Mouse (Mus musculus): ENCODE measurements around the gene Ppp1r27. TPM values are rescaled to one million over a fixed set of nuclear protein-coding genes. Genes with fewer than 3 reads are reported as not detected.

Ppp1r27 gene
- polyA plus RNA-seq, 1 experiment from 2014 or later: 8.5 TPM

GRCm38 (mm10) chr11:120582268-120582981 lies 31.5 kb upstream of the Ppp1r27 start:
- no peak for ATAC-seq (replicated peaks; ENCODE audit: extremely low read depth, insufficient read depth, low FRiP score)
- peak overlapping the region; percentile 94 for H3K4me2 ChIP-seq (ENCODE audit: low read depth, low read length)
- H3K9ac ChIP-seq (ENCODE audit: low read length): peak overlapping the region; percentile 95
- peaks cover 46% of the 10 kb centered on the region for H3K36me3 ChIP-seq (ENCODE audit: control insufficient read depth, insufficient read depth)
- peaks cover 3% of the 10 kb centered on the region; the same call in 1 of the 2 replicates for H3K9me3 ChIP-seq (replicated peaks; ENCODE audit: control insufficient read depth, low read length)
- no peaks in the 10 kb centered on the region for H3K27me3 ChIP-seq (ENCODE audit: control insufficient read depth, insufficient read depth, low read length)
- H3K27ac ChIP-seq (ENCODE audit: low read length): peak overlapping the region; percentile 92
- peaks cover 20% of the 10 kb centered on the region for H3K4me1 ChIP-seq (ENCODE audit: control insufficient read depth, insufficient read depth, low read length)
- 78% methylated on average over 8 of the region's 8 CpGs for WGBS
- peak overlapping the region; percentile 92 for H3K4me3 ChIP-seq (ENCODE audit: low read length)

- H3K9me3 ChIP-seq (replicated peaks; ENCODE audit: control insufficient read depth, low read length): peaks cover 3% of the 10 kb centered on the region; the same call in 1 of the 2 replicates
- peak within 1 kb of the TSS; percentile 92 for H3K27ac ChIP-seq (ENCODE audit: low read length)
- H3K9ac ChIP-seq (ENCODE audit: low read length): peak within 1 kb of the TSS; percentile 95
- no peaks in the 10 kb centered on the region for H3K27me3 ChIP-seq (ENCODE audit: control insufficient read depth, insufficient read depth, low read length)
- 4% methylated on average over 74 of the region's 75 CpGs for WGBS
- peak; percentile 78 for ATAC-seq (replicated peaks; ENCODE audit: extremely low read depth, insufficient read depth, low FRiP score)
- peaks cover 20% of the 10 kb centered on the region for H3K4me1 ChIP-seq (ENCODE audit: control insufficient read depth, insufficient read depth, low read length)
- H3K36me3 ChIP-seq (ENCODE audit: control insufficient read depth, insufficient read depth): peaks cover 42% of the 10 kb centered on the region
- H3K4me2 ChIP-seq (ENCODE audit: low read depth, low read length): peak within 1 kb of the TSS; percentile 95
- peak within 1 kb of the TSS; percentile 92 for H3K4me3 ChIP-seq (ENCODE audit: low read length)
These were observed 30.7 kb upstream of the Ppp1r27 start, which contains the start of gene Arhgdia for GRCm38 (mm10) chr11:120581490-120582267. Arhgdia (minus strand) TSS chr11:120581624.

GRCm38 (mm10) chr11:120580871-120581331 lies 30.0 kb upstream of the Ppp1r27 start:
- no peaks in the 10 kb centered on the region for H3K27me3 ChIP-seq (ENCODE audit: control insufficient read depth, insufficient read depth, low read length)
- peaks cover 20% of the 10 kb centered on the region for H3K4me1 ChIP-seq (ENCODE audit: control insufficient read depth, insufficient read depth, low read length)
- 1% methylated on average over 43 of the region's 44 CpGs for WGBS
- H3K9me3 ChIP-seq (replicated peaks; ENCODE audit: control insufficient read depth, low read length): peaks cover 3% of the 10 kb centered on the region; the same call in 1 of the 2 replicates
- H3K4me2 ChIP-seq (ENCODE audit: low read depth, low read length): peak overlapping the region; percentile 95
- peak overlapping the region; percentile 95 for H3K9ac ChIP-seq (ENCODE audit: low read length)
- H3K4me3 ChIP-seq (ENCODE audit: low read length): peak overlapping the region; percentile 92
- peaks cover 36% of the 10 kb centered on the region for H3K36me3 ChIP-seq (ENCODE audit: control insufficient read depth, insufficient read depth)
- H3K27ac ChIP-seq (ENCODE audit: low read length): peak overlapping the region; percentile 92
- peak; percentile 42 for ATAC-seq (replicated peaks; ENCODE audit: extremely low read depth, insufficient read depth, low FRiP score)

DNA sequence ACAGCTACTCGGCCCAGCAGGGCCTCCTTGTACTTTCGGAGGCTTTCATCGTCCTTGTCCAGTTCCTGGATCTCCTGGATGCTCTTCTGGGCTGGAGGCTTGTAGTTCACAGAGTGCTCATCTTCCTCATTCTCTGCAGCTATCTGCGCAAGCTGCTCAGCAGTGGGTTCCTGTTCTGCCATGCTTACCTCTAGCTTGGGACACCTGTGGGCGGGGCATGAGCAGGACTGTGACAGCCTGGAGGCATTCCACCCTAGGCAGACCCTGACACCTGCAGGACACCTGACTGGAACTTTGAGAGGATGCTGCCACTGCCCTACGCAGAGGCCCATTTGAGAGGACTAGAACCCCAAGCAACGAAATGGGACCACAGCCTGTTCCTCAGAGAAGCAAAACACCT lies 29.3 kb upstream of the Ppp1r27 start:
- Histone ChIP-seq H3K27ac (ENCODE audit: low read length) (peak overlapping the region; percentile 92), H3K9me3 (replicated peaks; ENCODE audit: control insufficient read depth, low read length) (peaks cover 3% of the 10 kb centered on the region; the same call in 1 of the 2 replicates), H3K9ac (ENCODE audit: low read length) (peak overlapping the region; percentile 95), H3K4me3 (ENCODE audit: low read length) (peak overlapping the region; percentile 92), H3K36me3 (ENCODE audit: control insufficient read depth, insufficient read depth) (peaks cover 31% of the 10 kb centered on the region), H3K4me1 (ENCODE audit: control insufficient read depth, insufficient read depth, low read length) (peaks cover 20% of the 10 kb centered on the region), H3K4me2 (ENCODE audit: low read depth, low read length) (peak overlapping the region; percentile 95), H3K27me3 (ENCODE audit: control insufficient read depth, insufficient read depth, low read length) (no peaks in the 10 kb centered on the region)
- ATAC-seq (replicated peaks; ENCODE audit: extremely low read depth, insufficient read depth, low FRiP score): no peak
- WGBS: 47% methylated on average over 7 of the region's 7 CpGs

GRCm38 (mm10) chr11:120579316-120580107 lies 28.6 kb upstream of the Ppp1r27 start:
- no peak for ATAC-seq (replicated peaks; ENCODE audit: extremely low read depth, insufficient read depth, low FRiP score)
- Histone ChIP-seq H3K27me3 (ENCODE audit: control insufficient read depth, insufficient read depth, low read length) (no peaks in the 10 kb centered on the region), H3K27ac (ENCODE audit: low read length) (peak overlapping the region; percentile 92), H3K4me1 (ENCODE audit: control insufficient read depth, insufficient read depth, low read length) (peaks cover 24% of the 10 kb centered on the region), H3K4me3 (ENCODE audit: low read length) (peak overlapping the region; percentile 92), H3K36me3 (ENCODE audit: control insufficient read depth, insufficient read depth) (peaks cover 29% of the 10 kb centered on the region), H3K9ac (ENCODE audit: low read length) (peak overlapping the region; percentile 95), H3K9me3 (replicated peaks; ENCODE audit: control insufficient read depth, low read length) (peaks cover 3% of the 10 kb centered on the region; the same call in 1 of the 2 replicates), H3K4me2 (ENCODE audit: low read depth, low read length) (peak overlapping the region; percentile 95)
- 49% methylated on average over 15 of the region's 15 CpGs for WGBS

GRCm38 (mm10) chr11:120578694-120579243 lies 27.8 kb upstream of the Ppp1r27 start:
- H3K9me3 ChIP-seq (replicated peaks; ENCODE audit: control insufficient read depth, low read length): peaks cover under 1% of the 10 kb centered on the region; the same call in 1 of the 2 replicates
- WGBS: 61% methylated on average over 11 of the region's 11 CpGs
- peaks cover 29% of the 10 kb centered on the region for H3K4me1 ChIP-seq (ENCODE audit: control insufficient read depth, insufficient read depth, low read length)
- H3K4me3 ChIP-seq (ENCODE audit: low read length): no peak overlapping the region
- peaks cover 23% of the 10 kb centered on the region for H3K36me3 ChIP-seq (ENCODE audit: control insufficient read depth, insufficient read depth)
- H3K9ac ChIP-seq (ENCODE audit: low read length): no peak overlapping the region; the same call in 1 of the 2 replicates
- no peaks in the 10 kb centered on the region for H3K27me3 ChIP-seq (ENCODE audit: control insufficient read depth, insufficient read depth, low read length)
- no peak for ATAC-seq (replicated peaks; ENCODE audit: extremely low read depth, insufficient read depth, low FRiP score)
- H3K4me2 ChIP-seq (ENCODE audit: low read depth, low read length): no peak overlapping the region
- no peak overlapping the region for H3K27ac ChIP-seq (ENCODE audit: low read length)

DNA sequence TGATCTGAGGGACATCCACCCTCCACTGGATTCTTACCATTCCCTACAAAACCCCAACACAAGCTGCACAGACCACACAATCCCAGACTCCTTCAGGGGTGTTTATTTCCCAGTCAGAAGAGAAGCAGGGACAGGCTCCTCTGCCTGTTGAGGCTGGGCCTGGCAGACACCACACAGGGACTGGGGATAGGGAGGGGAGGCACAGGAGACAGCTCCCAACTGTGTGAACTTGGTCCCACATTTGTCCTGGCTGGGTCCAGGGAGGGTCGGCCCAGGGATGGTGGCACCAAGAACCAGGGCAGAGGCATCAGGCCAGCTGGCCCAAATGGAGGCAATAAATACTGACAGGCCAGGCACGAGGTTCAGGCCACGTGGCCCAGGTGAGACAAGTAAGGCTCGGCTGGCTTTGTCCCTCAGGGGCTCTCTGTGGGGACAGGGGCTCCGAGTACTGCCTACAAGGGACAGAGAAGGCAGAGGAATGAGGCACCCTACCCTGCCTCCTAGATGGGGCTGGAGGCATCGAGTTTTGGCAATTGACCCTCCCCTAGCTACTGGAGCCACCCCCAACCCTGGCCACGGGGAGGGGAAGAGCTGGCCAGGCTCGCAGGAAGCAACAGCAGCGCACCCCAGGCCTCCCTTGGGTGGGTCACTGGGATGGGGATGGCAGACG lies 27.2 kb upstream of the Ppp1r27 start:
- Histone ChIP-seq H3K27me3 (ENCODE audit: control insufficient read depth, insufficient read depth, low read length) (no peaks in the 10 kb centered on the region), H3K4me1 (ENCODE audit: control insufficient read depth, insufficient read depth, low read length) (peaks cover 29% of the 10 kb centered on the region), H3K4me3 (ENCODE audit: low read length) (no peak overlapping the region), H3K4me2 (ENCODE audit: low read depth, low read length) (no peak overlapping the region), H3K27ac (ENCODE audit: low read length) (no peak overlapping the region), H3K36me3 (ENCODE audit: control insufficient read depth, insufficient read depth) (peaks cover 22% of the 10 kb centered on the region), H3K9ac (ENCODE audit: low read length) (no peak overlapping the region), H3K9me3 (replicated peaks; ENCODE audit: control insufficient read depth, low read length) (no peaks in the 10 kb centered on the region)
- 78% methylated on average over 10 of the region's 10 CpGs for WGBS
- ATAC-seq (replicated peaks; ENCODE audit: extremely low read depth, insufficient read depth, low FRiP score): no peak
